Mouse (Mus musculus): ENCODE measurements around the gene Dll4. TPM values are rescaled to one million over a fixed set of nuclear protein-coding genes. Genes with fewer than 3 reads are reported as not detected.

Gene Dll4
- total and polyA plus RNA-seq, 3 experiments, result 0.12 to 0.13 TPM; not detected in 1

DNA sequence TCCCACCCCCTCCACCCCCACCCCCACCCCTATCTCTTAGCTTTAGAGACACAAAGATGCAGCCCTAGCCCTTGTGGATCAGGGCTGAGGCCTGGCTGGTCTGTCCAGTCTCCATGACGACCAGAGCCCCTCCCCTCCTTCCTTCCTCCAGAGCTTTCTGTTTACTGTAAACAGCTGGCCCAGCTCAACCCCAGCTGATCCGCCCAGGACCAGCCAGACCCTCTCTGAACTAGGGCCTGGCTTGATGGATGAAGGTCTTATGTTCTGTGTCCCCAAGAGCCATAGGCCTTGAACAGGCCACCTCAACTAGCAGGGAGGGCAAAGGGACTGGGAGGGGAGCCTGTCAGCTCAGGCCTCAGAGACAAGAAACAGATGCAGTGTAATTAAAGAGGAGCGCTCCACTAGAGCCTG lies 20.8 kb upstream of the Dll4 start:
- Histone ChIP-seq H3K9ac (ENCODE audit: insufficient read depth, low read depth) (no peak overlapping the region), H3K27me3 (replicated peaks) (no peaks in the 10 kb centered on the region), H3K27ac (ENCODE audit: insufficient read depth, low read depth) (no peak overlapping the region), H3K4me2 (ENCODE audit: insufficient read depth, low read depth, poor library complexity, severe bottlenecking) (no peak overlapping the region), H3K79me2 (replicated peaks; ENCODE audit: control insufficient read depth, extremely low read depth, insufficient read depth, poor library complexity, severe bottlenecking) (no peaks in the 10 kb centered on the region), H3K4me1 (ENCODE audit: control insufficient read depth in 1 of 2, insufficient read depth in 2 of 2) (peaks cover 17 to 52% of the 10 kb centered on the region in 2 experiments), H3K36me3 (replicated peaks in 1 of 2; ENCODE audit: control insufficient read depth in 1 of 2, insufficient read depth in 1 of 2, low read length in 1 of 2) (peaks cover 0 to 5% of the 10 kb centered on the region in 2 experiments), H3K4me3 (replicated peaks in 1 of 3; ENCODE audit: low read depth in 2 of 3, low read length in 2 of 3, poor library complexity in 1 of 3) (no peak overlapping the region), H3K9me3 (replicated peaks; ENCODE audit: low read length) (no peaks in the 10 kb centered on the region)
- in situ Hi-C loops (cut with MboI; ENCODE audit: low pct_ligation_motif_present, low pct_unique_long_range_greater_than_20kb, low sequenced_read_pairs) (no loop called here), dilution Hi-C loops (cut with MboI; ENCODE audit: extremely low pct_ligation_motif_present, extremely low pct_unique_long_range_greater_than_20kb, low sequenced_read_pairs) (no loop called here)
- no peak for DNase-seq (ENCODE audit: extremely low read depth)
- TF ChIP-seq ZC3H11A (IDR thresholded peaks at IDR 0.05; ENCODE audit: low read depth, low read length), result no peak
- TF ChIP-seq MEF2A (IDR thresholded peaks at IDR 0.05; ENCODE audit: borderline replicate concordance, low read depth, low read length), result no peak
- no peak for TF ChIP-seq MAX (IDR thresholded peaks at IDR 0.05; ENCODE audit: low read length)
- no peak for TF ChIP-seq ZMIZ1 (IDR thresholded peaks at IDR 0.05; ENCODE audit: low read depth, low read length)
- no peak for TF ChIP-seq POLR2A (IDR thresholded peaks at IDR 0.05; ENCODE audit: low read depth, low read length)
- TF ChIP-seq NELFE (IDR thresholded peaks at IDR 0.05; ENCODE audit: low read depth, low read length), result no peak

- DNase-seq (ENCODE audit: extremely low read depth), result no peak
- peaks cover 7% of the 10 kb centered on the region for H3K9me3 ChIP-seq (replicated peaks; ENCODE audit: low read length)
- H3K4me3 ChIP-seq (replicated peaks in 1 of 3; ENCODE audit: low read depth in 2 of 3, low read length in 2 of 3, poor library complexity in 1 of 3), result no peak overlapping the region
- no peak overlapping the region for H3K4me2 ChIP-seq (ENCODE audit: insufficient read depth, low read depth, poor library complexity, severe bottlenecking)
- dilution Hi-C loops (cut with MboI; ENCODE audit: extremely low pct_ligation_motif_present, extremely low pct_unique_long_range_greater_than_20kb, low sequenced_read_pairs) (no loop called here), in situ Hi-C loops (cut with MboI; ENCODE audit: low pct_ligation_motif_present, low pct_unique_long_range_greater_than_20kb, low sequenced_read_pairs) (no loop called here)
- peaks cover 7 to 37% of the 10 kb centered on the region in 2 experiments; a peak in 3 of 4 replicates for H3K4me1 ChIP-seq (ENCODE audit: control insufficient read depth in 1 of 2, insufficient read depth in 2 of 2)
- no peak overlapping the region for H3K9ac ChIP-seq (ENCODE audit: insufficient read depth, low read depth)
- H3K27me3 ChIP-seq (replicated peaks), result peaks cover 4% of the 10 kb centered on the region
- H3K36me3 ChIP-seq (replicated peaks in 1 of 2; ENCODE audit: control insufficient read depth in 1 of 2, insufficient read depth in 1 of 2, low read length in 1 of 2), result no peaks in the 10 kb centered on the region
- H3K79me2 ChIP-seq (replicated peaks; ENCODE audit: control insufficient read depth, extremely low read depth, insufficient read depth, poor library complexity, severe bottlenecking), result no peaks in the 10 kb centered on the region
- no peak for TF ChIP-seq MEF2A (IDR thresholded peaks at IDR 0.05; ENCODE audit: borderline replicate concordance, low read depth, low read length)
- no peak overlapping the region for H3K27ac ChIP-seq (ENCODE audit: insufficient read depth, low read depth)
Measured at GRCm38 (mm10) chr2:119311544-119311943, 14.0 kb upstream of the Dll4 start.

DNA sequence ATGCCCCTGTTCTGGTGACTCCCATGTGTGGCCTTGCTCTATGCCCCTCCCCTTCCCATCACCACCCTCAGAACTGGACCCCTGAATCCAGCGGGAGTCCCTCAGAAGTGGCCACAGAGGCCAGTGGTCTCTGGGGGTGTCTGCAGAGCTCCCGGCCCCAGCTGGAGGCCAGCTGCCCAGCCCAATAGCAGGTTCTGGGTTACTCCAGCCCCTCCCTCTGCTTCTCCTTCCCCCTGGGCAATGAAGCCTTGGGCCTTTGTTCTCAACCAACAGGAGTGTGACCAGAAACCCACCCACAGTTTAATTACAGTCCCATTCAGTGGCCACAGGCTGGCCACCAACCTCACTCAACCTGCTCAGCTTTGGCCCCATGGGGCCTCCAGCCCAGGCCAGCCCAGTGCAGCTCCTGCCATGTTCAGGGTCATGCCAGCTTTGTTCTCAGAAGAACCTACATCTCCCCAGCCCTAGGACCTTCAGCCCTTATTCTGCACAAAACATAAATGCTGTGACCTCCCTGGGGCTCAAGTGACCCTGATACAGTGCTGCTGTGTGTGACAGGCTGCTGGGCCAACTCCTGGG lies 13.1 kb upstream of the Dll4 start:
- dilution Hi-C loops (cut with MboI; ENCODE audit: extremely low pct_ligation_motif_present, extremely low pct_unique_long_range_greater_than_20kb, low sequenced_read_pairs), result no loop called here
- peaks cover 7 to 27% of the 10 kb centered on the region in 2 experiments; a peak in 3 of 4 replicates for H3K4me1 ChIP-seq (ENCODE audit: control insufficient read depth in 1 of 2, insufficient read depth in 2 of 2)

More for the DNA sequence above, 13.1 kb upstream of the Dll4 start:
- no peaks in the 10 kb centered on the region for H3K79me2 ChIP-seq (replicated peaks; ENCODE audit: control insufficient read depth, extremely low read depth, insufficient read depth, poor library complexity, severe bottlenecking)
- peaks cover 7% of the 10 kb centered on the region for H3K9me3 ChIP-seq (replicated peaks; ENCODE audit: low read length)
- no peak for DNase-seq (ENCODE audit: extremely low read depth)
- in situ Hi-C loops (cut with MboI; ENCODE audit: low pct_ligation_motif_present, low pct_unique_long_range_greater_than_20kb, low sequenced_read_pairs), result no loop called here
- H3K27ac ChIP-seq (ENCODE audit: insufficient read depth, low read depth), result no peak overlapping the region
- peaks cover 4% of the 10 kb centered on the region for H3K27me3 ChIP-seq (replicated peaks)
- H3K36me3 ChIP-seq (replicated peaks in 1 of 2; ENCODE audit: control insufficient read depth in 1 of 2, insufficient read depth in 1 of 2, low read length in 1 of 2), result no peaks in the 10 kb centered on the region
- H3K9ac ChIP-seq (ENCODE audit: insufficient read depth, low read depth), result no peak overlapping the region
- no peak overlapping the region for H3K4me3 ChIP-seq (replicated peaks in 1 of 3; ENCODE audit: low read depth in 2 of 3, low read length in 2 of 3, poor library complexity in 1 of 3)
- TF ChIP-seq JUN (IDR thresholded peaks at IDR 0.05; ENCODE audit: insufficient read depth, low read depth, low read length) (no peak), MAZ (IDR thresholded peaks at IDR 0.05; ENCODE audit: low read depth, low read length) (no peak), MYC (IDR thresholded peaks at IDR 0.05; ENCODE audit: low read depth, low read length) (no peak), SMC3 (IDR thresholded peaks at IDR 0.05; ENCODE audit: low read depth, low read length) (no peak), USF1 (IDR thresholded peaks at IDR 0.05; ENCODE audit: low read depth, low read length) (no peak), MXI1 (IDR thresholded peaks at IDR 0.05; ENCODE audit: low read depth, low read length) (no peak)
- H3K4me2 ChIP-seq (ENCODE audit: insufficient read depth, low read depth, poor library complexity, severe bottlenecking), result no peak overlapping the region
